Mouse (Mus musculus) left cerebral cortex, postnatal 14 days (tissue): ENCODE data around the gene Apod. TPM values are rescaled to one million over a fixed set of nuclear protein-coding genes. Genes with fewer than 3 reads are reported as not detected.

Experiments
- DNase-seq, 2 experiments: peaks; one replicate each; pipeline ENCODE4 v3.0.0; 2021 to 2022; ENCODE audit warnings: low spot score in 2 of 2, mixed read lengths in 1 of 2
- intact Hi-C: fragments of 180-260 bp; cut with DNase I; formaldehyde crosslinking; loops from one replicate; pipeline ENCODE4 v1.15.1; 2025
- total RNA-seq, 2 experiments: library from RNA; stranded (reverse); gene quantifications; 2 replicates each; pipeline ENCODE4 v1.2.3; 2021

The Apod gene
- total RNA-seq, 2 experiments from 2014 or later, result 61.1 to 71.1 TPM

- intact Hi-C loops, result no loop called here
- DNase-seq, result no peak
Measured at GRCm38 (mm10) chr16:31297113-31297512, 17.5 kb downstream of the Apod start.

- intact Hi-C loops, result no loop called here
- DNase-seq, result no peak
Measured at GRCm38 (mm10) chr16:31293761-31294160, 20.8 kb downstream of the Apod start.

GRCm38 (mm10) chr16:31290751-31291365, 23.8 kb downstream of the Apod start:
- intact Hi-C loops, result no loop called here
- no peak for DNase-seq

- DNase-seq, result peak; percentile 88 to 94
- intact Hi-C loops, result no loop called here
Measured at GRCm38 (mm10) chr16:31290281-31290680, 24.3 kb downstream of the Apod start.

GRCm38 (mm10) chr16:31287712-31288111, 26.9 kb downstream of the Apod start:
- intact Hi-C loops, result no loop called here
- DNase-seq, result peak; percentile 43 to 76

GRCm38 (mm10) chr16:31286801-31287488, 27.7 kb downstream of the Apod start:
- intact Hi-C loops, result no loop called here
- no peak for DNase-seq

GRCm38 (mm10) chr16:31281981-31282380, 32.6 kb downstream of the Apod start:
- intact Hi-C loops, result no loop called here
- no peak for DNase-seq

- intact Hi-C loops, result no loop called here
- no peak for DNase-seq
Measured at GRCm38 (mm10) chr16:31280176-31280575, 34.4 kb downstream of the Apod start.

GRCm38 (mm10) chr16:31278581-31278980, 36.0 kb downstream of the Apod start:
- no peak for DNase-seq
- intact Hi-C loops, result no loop called here

- intact Hi-C loops, result no loop called here
- no peak for DNase-seq
Measured at GRCm38 (mm10) chr16:31278081-31278480, 36.5 kb downstream of the Apod start.

GRCm38 (mm10) chr16:31276962-31277361, 37.6 kb downstream of the Apod start:
- DNase-seq, result no peak
- intact Hi-C loops, result no loop called here

- DNase-seq, result peak; percentile 34 to 40
- intact Hi-C loops, result no loop called here
Measured at GRCm38 (mm10) chr16:31276539-31276938, 38.1 kb downstream of the Apod start.

- intact Hi-C loops, result loop anchor here (5.0 kb wide), 2 partner anchors 72 to 73 kb away; partner anchors contain the start of gene Acap2
- peak; percentile 85 to 90 for DNase-seq
Measured at GRCm38 (mm10) chr16:31274674-31275460, 39.7 kb downstream of the Apod start, which contains the start of gene Ppp1r2. TSS of gene Ppp1r2 (minus strand) at chr16:31275277.

GRCm38 (mm10) chr16:31274084-31274483, 40.5 kb downstream of the Apod start:
- intact Hi-C loops, result loop anchor here (5.0 kb wide), 2 partner anchors 72 to 73 kb away; partner anchors contain the start of gene Acap2
- no peak for DNase-seq

- DNase-seq, result no peak
- intact Hi-C loops, result no loop called here
Measured at GRCm38 (mm10) chr16:31266692-31267091, 47.9 kb downstream of the Apod start.

- intact Hi-C loops, result loop anchor here (10.0 kb wide), 1 partner anchor 141 kb away; no protein-coding TSS in a partner anchor
- DNase-seq, result no peak
Measured at GRCm38 (mm10) chr16:31256151-31256550, 58.5 kb downstream of the Apod start.

- intact Hi-C loops, result loop anchor here (10.0 kb wide), 1 partner anchor 141 kb away; no protein-coding TSS in a partner anchor
- DNase-seq, result no peak
Measured at GRCm38 (mm10) chr16:31255685-31256084, 58.9 kb downstream of the Apod start.

- no peak for DNase-seq
- intact Hi-C loops, result loop anchor here (5.0 kb wide), 1 partner anchor 902 kb away; no protein-coding TSS in a partner anchor
Measured at GRCm38 (mm10) chr16:31249401-31249800, 65.2 kb downstream of the Apod start.

GRCm38 (mm10) chr16:31248717-31249116, 65.9 kb downstream of the Apod start:
- no peak for DNase-seq
- intact Hi-C loops, result loop anchor here (5.0 kb wide), 1 partner anchor 901 kb away; no protein-coding TSS in a partner anchor

GRCm38 (mm10) chr16:31247442-31247841, 67.2 kb downstream of the Apod start:
- intact Hi-C loops, result loop anchor here (5.0 kb wide), 1 partner anchor 900 kb away; no protein-coding TSS in a partner anchor
- DNase-seq, result no peak
